Mouse (Mus musculus) retina, postnatal 7 days (tissue): ENCODE measurements around the gene 2300002M23Rik.

Experiments used
- DNase-seq: peaks from one replicate; pipeline ENCODE4 v3.0.0-alpha.2; 2012; ENCODE audit warnings: low read depth, low spot score

Gene 2300002M23Rik

DNA sequence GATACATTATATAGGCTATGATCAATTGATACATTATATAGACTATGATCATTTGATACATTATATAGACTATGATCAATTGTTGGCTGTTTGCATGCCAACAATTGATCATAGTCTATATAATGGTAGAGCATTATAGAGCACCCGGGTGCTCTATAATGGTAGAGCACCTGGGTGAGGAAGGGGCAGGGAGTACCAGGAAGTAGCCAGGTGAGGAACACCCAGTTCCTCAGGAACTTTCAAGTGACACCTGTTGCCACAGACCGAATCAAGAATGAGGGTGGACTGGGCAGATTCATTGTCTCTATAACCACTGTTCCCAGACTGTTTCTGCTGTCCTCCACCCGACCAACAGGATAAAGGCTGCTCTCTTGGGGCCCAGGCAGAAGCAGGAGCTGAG lies at the start of gene 2300002M23Rik:
2300002M23Rik (plus strand) TSS at position 301 of the 400 bp plus-strand sequence.
- DNase-seq = no peak

GRCm38 (mm10) chr17:35517526-35517925 lies 49.7 kb upstream of the 2300002M23Rik start:
- DNase-seq = no peak

- no peak for DNase-seq
Measured at GRCm38 (mm10) chr17:35524354-35524753, 42.9 kb upstream of the 2300002M23Rik start.

GRCm38 (mm10) chr17:35526644-35527043 lies 40.6 kb upstream of the 2300002M23Rik start:
- no peak for DNase-seq

GRCm38 (mm10) chr17:35532360-35532759 lies 34.9 kb upstream of the 2300002M23Rik start:
- no peak for DNase-seq

DNA sequence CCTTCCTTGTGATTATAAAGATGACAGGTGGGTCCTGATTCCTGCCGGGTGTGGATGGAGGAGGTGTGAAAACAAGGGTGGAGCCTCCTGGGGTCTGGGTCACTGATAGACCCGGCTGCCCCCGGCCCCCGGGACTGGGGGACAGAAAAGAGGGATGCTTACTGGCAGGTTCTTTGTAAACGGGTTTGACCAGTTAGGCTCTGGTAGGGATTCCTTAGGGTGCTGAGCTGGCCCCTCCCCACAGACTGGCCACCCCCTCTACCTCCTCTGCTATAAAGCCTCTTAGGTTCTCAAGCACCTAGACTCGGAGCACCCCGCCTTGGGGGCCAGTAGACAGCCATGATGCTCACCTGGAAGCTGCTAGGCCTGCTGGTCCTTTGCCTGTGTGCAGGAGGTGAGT lies 34.3 kb upstream of the 2300002M23Rik start, which contains the start of gene Psors1c2:
Psors1c2 (plus strand) TSS at position 301 of the 400 bp plus-strand sequence.
- DNase-seq = no peak

DNA sequence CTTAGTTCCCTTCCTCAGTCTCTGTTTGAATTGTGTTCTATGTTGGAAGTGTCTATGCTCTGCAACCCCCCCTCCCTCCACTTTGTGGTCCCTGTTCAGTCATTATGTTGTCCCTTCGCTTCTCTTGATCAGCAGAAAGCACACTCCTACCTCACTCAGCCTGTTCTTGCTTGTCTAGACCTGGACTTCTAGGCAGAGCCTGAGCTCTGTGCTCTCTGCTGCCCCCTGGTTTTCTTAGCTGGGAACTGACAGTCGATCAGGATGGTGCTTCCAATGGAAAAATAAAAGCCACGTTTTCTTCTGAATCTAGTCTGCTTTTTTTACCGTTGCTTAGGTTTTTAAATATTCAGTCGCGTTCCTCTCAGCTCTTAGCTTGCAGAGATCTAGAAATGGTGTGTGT lies 32.9 kb upstream of the 2300002M23Rik start:
- DNase-seq = peak; percentile 70

DNA sequence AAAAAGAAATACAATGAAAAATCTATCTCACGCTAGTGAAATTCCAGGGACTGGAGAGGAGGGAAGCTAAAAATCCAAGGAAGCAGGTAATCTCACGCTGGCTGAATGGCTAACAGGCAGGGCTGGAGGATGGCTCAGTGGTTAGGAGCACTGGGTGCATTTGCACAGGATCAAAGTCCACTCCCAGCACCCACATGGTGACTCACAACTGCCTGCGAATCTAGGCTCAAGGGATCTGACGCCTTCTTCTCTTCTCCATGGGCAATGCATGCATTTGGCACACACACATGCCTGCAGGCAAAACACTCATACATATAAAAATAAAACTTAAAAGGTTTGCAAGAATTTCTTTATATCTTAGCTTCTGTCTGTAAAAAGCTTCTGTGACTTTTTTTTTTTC lies 29.8 kb upstream of the 2300002M23Rik start:
- no peak for DNase-seq

GRCm38 (mm10) chr17:35538476-35538875 lies 28.8 kb upstream of the 2300002M23Rik start:
- no peak for DNase-seq

DNA sequence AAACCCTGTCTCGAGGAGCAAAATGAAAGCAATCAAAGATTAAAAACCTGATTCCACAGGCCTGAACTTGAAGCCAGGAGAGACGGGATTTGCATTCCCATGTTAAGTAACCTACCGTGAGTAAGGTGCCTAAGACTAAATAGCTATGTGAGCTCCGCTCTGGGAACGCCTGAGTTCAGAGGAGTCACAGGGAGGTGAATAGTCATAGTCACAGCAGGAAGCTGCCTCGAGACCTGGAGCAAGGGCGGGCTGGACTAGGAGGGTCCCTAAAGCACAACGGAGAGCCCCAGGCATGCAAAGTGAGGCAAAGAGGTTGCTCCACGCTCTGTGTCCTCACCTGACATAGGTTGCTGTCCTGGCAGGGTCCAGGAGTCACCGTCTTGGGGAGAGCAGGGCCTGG lies 27.7 kb upstream of the 2300002M23Rik start:
- no peak for DNase-seq

GRCm38 (mm10) chr17:35542761-35543411 lies 24.4 kb upstream of the 2300002M23Rik start:
- no peak for DNase-seq

DNA sequence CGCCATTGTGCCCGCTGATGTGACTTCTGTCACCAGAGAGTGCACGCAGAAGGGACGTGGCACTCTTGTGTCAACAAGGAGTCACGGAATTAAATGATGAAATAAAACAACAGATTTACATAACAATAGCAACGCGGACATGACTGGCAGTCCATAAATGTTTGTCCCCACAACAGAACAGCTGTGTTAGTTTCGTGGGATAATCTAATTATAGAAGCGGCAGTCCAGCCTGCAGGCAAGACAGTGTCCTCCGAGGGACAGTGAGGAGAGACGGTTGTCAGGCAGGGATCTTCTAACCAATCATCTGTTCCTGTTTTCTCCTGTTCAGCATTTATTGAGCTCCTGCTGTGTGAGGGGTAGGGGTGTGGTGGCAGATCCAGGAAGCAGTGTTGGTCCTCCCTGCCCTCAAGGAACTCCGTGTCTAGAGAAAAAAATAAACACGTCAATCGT lies 23.8 kb upstream of the 2300002M23Rik start:
- no peak for DNase-seq

- no peak for DNase-seq
Measured at GRCm38 (mm10) chr17:35544001-35544400, 23.2 kb upstream of the 2300002M23Rik start.

GRCm38 (mm10) chr17:35544680-35545079 lies 22.6 kb upstream of the 2300002M23Rik start:
- peak; percentile 51 for DNase-seq

- no peak for DNase-seq
Measured at GRCm38 (mm10) chr17:35547465-35547864, 19.8 kb upstream of the 2300002M23Rik start.

DNA sequence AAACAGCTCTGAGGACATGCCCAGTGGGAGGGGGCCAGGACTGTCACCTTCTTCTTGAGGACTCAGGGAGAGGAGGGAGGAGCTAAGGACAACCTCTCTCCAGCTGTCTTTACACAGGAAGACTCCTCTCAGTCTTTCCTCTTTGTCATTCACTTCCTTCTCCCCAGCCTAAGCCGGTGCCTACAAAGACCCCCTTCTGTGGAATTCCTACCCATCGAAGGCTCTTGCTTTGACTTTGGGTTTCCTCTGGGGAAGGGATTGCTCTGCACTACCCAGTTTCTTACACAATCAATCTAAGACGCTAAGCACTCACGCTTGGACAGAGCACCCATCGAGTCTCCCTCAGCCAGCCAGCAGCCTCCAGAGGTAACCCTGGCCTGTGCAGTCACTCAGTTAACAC lies 18.6 kb upstream of the 2300002M23Rik start:
- no peak for DNase-seq

DNA sequence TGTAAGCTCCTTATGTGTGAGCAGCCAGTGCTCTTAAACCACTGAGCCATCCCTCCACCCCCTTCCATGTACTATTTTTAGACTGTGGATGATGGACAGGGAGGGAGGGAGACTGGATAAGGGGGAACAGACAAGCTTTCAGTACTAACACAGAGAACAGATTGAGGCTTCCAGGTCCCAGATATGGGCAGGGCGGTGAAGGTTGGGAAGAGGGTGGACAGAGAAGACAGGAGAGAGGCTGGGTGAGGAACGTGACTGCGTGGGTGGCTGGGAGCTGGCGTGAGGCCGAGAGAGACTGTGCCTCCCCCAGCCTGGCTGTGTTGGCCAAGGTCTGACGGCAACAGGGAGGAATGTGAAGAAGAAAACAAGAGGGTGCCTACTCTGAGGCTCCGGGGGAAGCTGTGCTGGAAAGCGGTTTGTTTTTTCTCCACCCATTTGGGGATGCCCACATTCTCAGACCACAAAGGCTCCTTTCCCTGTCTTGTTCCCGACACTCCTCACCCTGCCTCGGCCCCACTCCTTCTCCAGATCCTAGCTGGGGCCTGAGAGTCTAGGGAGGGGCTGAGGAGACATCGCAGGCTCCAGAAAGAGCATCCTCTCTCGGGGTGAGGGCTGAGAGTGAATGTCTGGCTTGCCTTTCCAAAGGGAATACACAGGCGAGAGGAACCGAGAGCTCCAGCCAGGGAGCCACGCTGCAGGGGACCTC lies 17.7 kb upstream of the 2300002M23Rik start:
- DNase-seq = peak; percentile 72

- no peak for DNase-seq
Measured at GRCm38 (mm10) chr17:35550143-35550494, 17.1 kb upstream of the 2300002M23Rik start.

- no peak for DNase-seq
Measured at GRCm38 (mm10) chr17:35550871-35551270, 16.4 kb upstream of the 2300002M23Rik start.

DNA sequence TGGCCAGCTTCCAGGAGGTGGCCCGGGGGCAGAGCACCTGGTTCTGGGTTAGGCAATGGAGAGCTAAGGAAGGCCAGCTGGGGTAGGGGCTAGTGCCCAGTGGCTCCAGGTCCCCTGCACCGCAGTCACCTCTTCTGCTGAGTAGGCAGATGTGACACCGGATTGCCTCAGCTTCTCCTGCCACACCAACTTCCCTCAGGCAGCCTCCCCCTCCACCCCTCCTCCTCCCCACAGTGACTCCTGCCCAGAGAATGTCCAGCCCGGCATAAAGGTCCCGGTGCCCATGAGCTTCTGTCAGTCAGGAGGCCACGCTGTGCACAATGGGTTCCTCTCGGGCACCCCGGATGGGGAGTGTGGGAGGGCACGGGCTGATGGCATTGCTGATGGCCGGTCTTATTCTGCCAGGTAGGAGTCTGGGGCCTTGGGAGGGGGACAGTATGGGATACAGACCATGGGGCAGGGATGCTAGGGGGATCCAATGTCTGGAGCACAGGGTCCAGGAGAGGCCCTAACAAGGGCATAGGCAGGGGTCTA lies 15.3 kb upstream of the 2300002M23Rik start, which contains the start of gene Cdsn:
Cdsn (plus strand) TSS at position 248 of the 534 bp plus-strand sequence.
- DNase-seq = no peak

GRCm38 (mm10) chr17:35554321-35554720 lies 12.9 kb upstream of the 2300002M23Rik start:
- no peak for DNase-seq

GRCm38 (mm10) chr17:35554761-35555397 lies 12.4 kb upstream of the 2300002M23Rik start:
- no peak for DNase-seq
